Mouse (Mus musculus): ENCODE measurements around the gene Wdfy3. TPM values are rescaled to one million over a fixed set of nuclear protein-coding genes. Genes with fewer than 3 reads are reported as not detected.

Gene Wdfy3
- total RNA-seq, 2 experiments from 2014 or later: 139 to 145 TPM

GRCm38 (mm10) chr5:102014235-102014634 lies 55.5 kb downstream of the Wdfy3 start:
- no peak for DNase-seq (ENCODE audit: extremely low spot score in 1 of 2, low spot score in 2 of 2)
- Histone ChIP-seq H3K27ac (no peak overlapping the region), H3K4me3 (no peak overlapping the region)
- no peak for TF ChIP-seq CTCF (IDR thresholded peaks at IDR 0.05)
- intact Hi-C loops (cut with DNase I): no loop called here

GRCm38 (mm10) chr5:102013781-102014180 lies 55.9 kb downstream of the Wdfy3 start:
- Histone ChIP-seq H3K27ac (no peak overlapping the region), H3K4me3 (no peak overlapping the region)
- DNase-seq (ENCODE audit: extremely low spot score in 1 of 2, low spot score in 2 of 2): no peak
- intact Hi-C loops (cut with DNase I): no loop called here
- no peak for TF ChIP-seq CTCF (IDR thresholded peaks at IDR 0.05)

DNA sequence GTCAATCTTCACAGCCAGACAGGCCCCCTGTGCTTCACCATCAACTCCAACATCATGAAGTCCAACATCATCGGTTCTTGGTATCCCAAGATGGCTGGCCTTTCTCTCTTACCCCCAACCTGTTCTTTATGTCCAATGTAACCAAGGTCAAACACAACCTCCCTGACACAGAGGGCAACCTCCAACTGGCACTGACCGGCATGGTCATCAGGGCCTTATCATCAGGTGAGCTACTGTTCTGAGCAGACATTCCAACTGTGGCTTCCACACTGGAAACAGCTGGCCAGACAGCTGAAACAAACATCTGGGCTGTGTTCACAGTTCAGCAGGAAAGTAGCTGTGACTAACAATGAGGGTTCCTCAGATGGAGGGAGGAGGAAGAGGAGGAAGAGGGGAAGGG lies 58.8 kb downstream of the Wdfy3 start:
- no peak for DNase-seq (ENCODE audit: extremely low spot score in 1 of 2, low spot score in 2 of 2)
- intact Hi-C loops (cut with DNase I): no loop called here
- TF ChIP-seq CTCF (IDR thresholded peaks at IDR 0.05): no peak
- Histone ChIP-seq H3K27ac (no peak overlapping the region), H3K4me3 (no peak overlapping the region)

DNA sequence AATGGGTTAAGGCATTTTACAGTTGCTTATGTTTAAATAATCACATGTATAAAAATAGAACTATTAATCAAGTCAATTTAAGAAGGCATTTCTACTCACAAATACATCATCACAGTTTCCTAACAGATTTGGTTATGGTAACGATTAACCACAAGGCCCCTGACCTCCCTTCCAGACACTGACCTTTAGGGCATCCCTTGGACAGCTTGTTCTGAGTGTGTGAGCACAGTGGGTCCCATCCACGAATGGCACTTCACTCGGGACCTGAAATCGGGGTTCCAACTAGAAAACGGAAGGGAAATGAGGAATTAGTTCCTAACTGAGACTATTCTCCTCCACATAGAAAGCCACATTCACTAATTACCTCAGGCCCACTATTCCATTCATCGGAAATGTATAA lies 60.1 kb downstream of the Wdfy3 start:
- DNase-seq (ENCODE audit: extremely low spot score in 1 of 2, low spot score in 2 of 2): no peak
- intact Hi-C loops (cut with DNase I): no loop called here
- Histone ChIP-seq H3K4me3 (no peak overlapping the region), H3K27ac (no peak overlapping the region)
- no peak for TF ChIP-seq CTCF (IDR thresholded peaks at IDR 0.05)

GRCm38 (mm10) chr5:102008712-102009111 lies 61.0 kb downstream of the Wdfy3 start:
- intact Hi-C loops (cut with DNase I): no loop called here
- H3K27ac ChIP-seq: no peak overlapping the region
- no peak for TF ChIP-seq CTCF (IDR thresholded peaks at IDR 0.05)
- DNase-seq (ENCODE audit: extremely low spot score in 1 of 2, low spot score in 2 of 2): no peak
- no peak overlapping the region for H3K4me3 ChIP-seq

GRCm38 (mm10) chr5:102006218-102006941 lies 63.3 kb downstream of the Wdfy3 start:
- intact Hi-C loops (cut with DNase I): no loop called here

GRCm38 (mm10) chr5:102003371-102003770 lies 66.3 kb downstream of the Wdfy3 start:
- Histone ChIP-seq H3K27ac (no peak overlapping the region), H3K4me3 (no peak overlapping the region)
- no peak for DNase-seq (ENCODE audit: extremely low spot score in 1 of 2, low spot score in 2 of 2)
- TF ChIP-seq CTCF (IDR thresholded peaks at IDR 0.05): no peak
- intact Hi-C loops (cut with DNase I): loop anchor here (5.0 kb wide), 1 partner anchor 64 kb away; the partner anchor contains the start of gene Wdfy3

More at GRCm38 (mm10) chr5:102006218-102006941, 63.3 kb downstream of the Wdfy3 start:
- H3K4me3 ChIP-seq: no peak overlapping the region
- DNase-seq (ENCODE audit: extremely low spot score in 1 of 2, low spot score in 2 of 2): no peak
- TF ChIP-seq CTCF (IDR thresholded peaks at IDR 0.05): no peak
- H3K27ac ChIP-seq: no peak overlapping the region

DNA sequence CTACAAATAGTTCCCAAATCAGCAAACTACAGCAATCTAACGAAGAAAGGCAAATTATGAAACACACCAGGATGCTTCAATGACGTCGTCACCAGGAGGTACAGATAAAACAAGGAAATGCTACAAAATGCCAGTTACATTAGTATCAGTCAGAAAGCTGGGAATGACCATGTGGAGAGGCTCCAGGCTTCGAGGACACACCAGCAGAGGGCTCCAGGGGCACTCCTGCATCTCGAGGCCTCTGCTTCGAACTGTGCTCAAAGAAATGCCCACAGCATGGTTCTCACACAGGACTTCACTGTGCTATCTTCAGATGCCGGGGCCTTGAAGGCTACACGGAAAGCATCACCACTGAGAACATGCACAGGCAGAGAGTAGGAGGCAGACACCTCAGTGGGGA lies 68.7 kb downstream of the Wdfy3 start:
- intact Hi-C loops (cut with DNase I): loop anchor here (5.0 kb wide), 1 partner anchor 66 kb away; the partner anchor contains the start of gene Wdfy3
- peak; percentile 50 for TF ChIP-seq CTCF (IDR thresholded peaks at IDR 0.05)
- no peak overlapping the region for H3K4me3 ChIP-seq

GRCm38 (mm10) chr5:101998971-101999370 lies 70.8 kb downstream of the Wdfy3 start:
- no peak overlapping the region for H3K27ac ChIP-seq
- no peak for DNase-seq (ENCODE audit: extremely low spot score in 1 of 2, low spot score in 2 of 2)
- no peak overlapping the region for H3K4me3 ChIP-seq
- TF ChIP-seq CTCF (IDR thresholded peaks at IDR 0.05): no peak
- intact Hi-C loops (cut with DNase I): no loop called here

More for the DNA sequence above, 68.7 kb downstream of the Wdfy3 start:
- no peak overlapping the region for H3K27ac ChIP-seq
- DNase-seq (ENCODE audit: extremely low spot score in 1 of 2, low spot score in 2 of 2): no peak

DNA sequence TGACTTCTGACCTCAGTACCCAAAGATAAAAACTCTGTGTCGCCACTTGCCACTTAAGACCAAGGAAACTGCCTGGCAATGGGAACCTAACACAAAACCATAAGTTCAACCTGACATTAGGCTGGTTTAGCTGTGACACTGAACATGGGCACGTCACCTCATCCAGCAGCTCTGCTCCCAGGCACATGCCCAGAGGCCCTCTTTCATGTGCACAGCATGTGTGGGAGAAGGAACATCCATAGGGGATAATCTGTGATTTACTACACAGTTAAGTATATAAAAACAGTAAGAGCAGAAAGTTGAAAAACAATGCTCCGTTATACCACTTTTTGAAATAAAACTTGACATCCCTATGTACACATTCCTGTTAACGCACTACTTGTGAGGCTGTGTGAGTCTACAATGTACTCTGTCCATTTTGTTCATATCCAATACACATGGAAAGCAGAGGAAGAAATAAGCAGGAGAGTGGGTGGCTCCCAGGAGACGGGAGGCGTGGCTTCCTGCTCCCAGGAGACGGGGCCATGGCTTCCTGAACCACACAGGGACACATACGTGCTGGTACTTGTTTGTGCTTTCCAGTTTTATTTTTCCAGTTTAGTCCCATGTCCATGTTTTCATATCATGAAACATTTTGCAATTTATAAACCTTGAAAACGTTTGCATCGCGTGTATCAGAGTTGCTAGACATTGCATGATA lies 73.5 kb downstream of the Wdfy3 start:
- intact Hi-C loops (cut with DNase I): no loop called here
- no peak for TF ChIP-seq CTCF (IDR thresholded peaks at IDR 0.05)
- no peak for DNase-seq (ENCODE audit: extremely low spot score in 1 of 2, low spot score in 2 of 2)

GRCm38 (mm10) chr5:101995451-101995995 lies 74.2 kb downstream of the Wdfy3 start:
- intact Hi-C loops (cut with DNase I): no loop called here
- no peak for DNase-seq (ENCODE audit: extremely low spot score in 1 of 2, low spot score in 2 of 2)
- TF ChIP-seq CTCF (IDR thresholded peaks at IDR 0.05): peak; percentile 38

More for the DNA sequence above, 73.5 kb downstream of the Wdfy3 start:
- Histone ChIP-seq H3K4me3 (no peak overlapping the region), H3K27ac (no peak overlapping the region)

GRCm38 (mm10) chr5:101993996-101994395 lies 75.7 kb downstream of the Wdfy3 start:
- no peak for DNase-seq (ENCODE audit: extremely low spot score in 1 of 2, low spot score in 2 of 2)
- H3K27ac ChIP-seq: no peak overlapping the region
- no peak for TF ChIP-seq CTCF (IDR thresholded peaks at IDR 0.05)
- no peak overlapping the region for H3K4me3 ChIP-seq
- intact Hi-C loops (cut with DNase I): no loop called here

More at GRCm38 (mm10) chr5:101995451-101995995, 74.2 kb downstream of the Wdfy3 start:
- Histone ChIP-seq H3K4me3 (no peak overlapping the region), H3K27ac (no peak overlapping the region)

All from left cerebral cortex, adult 2 months (tissue).